Mouse (Mus musculus) gastrocnemius, postnatal 4 days (tissue): ENCODE measurements around the gene Fez2. TPM values are rescaled to one million over a fixed set of nuclear protein-coding genes. Genes with fewer than 3 reads are reported as not detected.
A peak's percentile ranks its signal among the peaks of the same experiment; 100 is the strongest.

Experiments
- DNase-seq, 2 experiments: peaks; one replicate each; pipeline ENCODE4 v3.0.0; 2021 to 2022; ENCODE audit warnings: low spot score in 2 of 2, mixed read lengths in 2 of 2
- long read RNA-seq, 2 experiments: library from polyadenylated mRNA; stranded (forward); transcript quantifications; one replicate each; pipeline ENCODE4 v2.0.0; 2021
- total RNA-seq, 2 experiments: library from RNA; stranded (reverse); gene quantifications; 2 replicates each; pipeline ENCODE4 v1.2.3; 2021

Fez2 gene
- total RNA-seq, result 10 to 100 TPM; 52.9 to 56.6 TPM
- long read RNA-seq, experiment 1, transcript Fez2-202 (9 exons, 2,041 nt), result minor isoform, 69 of 164 reads
- long read RNA-seq, experiment 1, transcript Fez2-201 (8 exons, 1,939 nt), result major isoform, 75 of 164 reads
- long read RNA-seq, experiment 1, partial matches to known transcripts, result 6 of 164 reads
- long read RNA-seq, experiment 1, other reads (novel, unspliced or antisense), result 14 of 164 reads
- long read RNA-seq, experiment 2, transcript Fez2-202 (9 exons, 2,041 nt), result minor isoform, 75 of 201 reads
- long read RNA-seq, experiment 2, transcript Fez2-201 (8 exons, 1,939 nt), result major isoform, 112 of 201 reads
- long read RNA-seq, experiment 2, partial matches to known transcripts, result 2 of 201 reads
- long read RNA-seq, experiment 2, other reads (novel, unspliced or antisense), result 12 of 201 reads

DNA sequence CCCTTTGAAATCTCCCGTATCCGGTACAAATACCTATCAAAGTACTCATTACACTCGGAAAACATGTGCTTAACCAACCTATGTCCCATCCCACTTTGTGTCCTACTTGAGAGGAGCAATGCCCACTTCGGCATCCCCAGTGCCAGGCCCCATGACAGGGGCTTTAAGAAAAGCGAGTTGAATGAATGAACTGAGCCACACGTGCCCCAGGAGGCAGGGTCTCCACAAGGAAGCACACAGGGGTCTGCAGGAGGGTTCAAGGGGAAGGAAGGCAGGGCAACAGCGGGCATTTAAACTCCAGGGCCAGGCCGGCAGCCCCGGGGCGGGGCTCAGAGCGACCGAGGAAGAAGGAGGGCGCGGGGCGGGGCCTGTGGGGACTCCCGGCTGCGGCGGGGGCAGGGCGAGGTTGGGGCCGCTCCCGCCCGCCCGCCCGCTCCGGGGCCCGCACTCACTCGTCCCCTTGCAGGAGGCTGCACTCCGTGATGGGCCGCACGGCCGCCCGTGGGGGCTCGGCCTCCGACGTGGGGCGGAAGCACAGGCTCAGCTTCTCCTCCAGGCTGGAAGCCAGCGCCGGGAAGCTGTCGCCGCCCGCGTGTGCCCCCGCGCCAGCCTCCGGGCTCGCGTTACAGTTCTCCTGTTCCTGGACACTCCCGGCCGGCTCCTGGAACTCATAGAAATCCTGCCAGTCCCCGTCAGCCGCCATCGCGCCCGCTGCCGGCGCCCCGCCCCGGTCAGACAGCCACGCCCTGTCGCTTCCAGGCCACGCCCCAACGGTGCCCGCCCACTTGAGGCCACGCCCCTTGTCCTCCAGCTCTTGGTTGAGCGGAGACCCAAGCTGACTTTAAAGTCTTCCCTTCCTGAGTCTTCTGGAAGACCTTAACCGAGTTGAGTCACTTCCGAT, at the start of gene Fez2:
TSS of gene Fez2 (minus strand) at position 772 of the 901 bp plus-strand sequence.
- DNase-seq, result peak; percentile 90 to 94

GRCm38 (mm10) chr17:78465500-78465899, 47.5 kb upstream of the Fez2 start:
- no peak for DNase-seq

GRCm38 (mm10) chr17:78465071-78465470, 47.1 kb upstream of the Fez2 start:
- no peak for DNase-seq

- no peak for DNase-seq
These were observed 42.2 kb upstream of the Fez2 start for GRCm38 (mm10) chr17:78460140-78460539.

DNA sequence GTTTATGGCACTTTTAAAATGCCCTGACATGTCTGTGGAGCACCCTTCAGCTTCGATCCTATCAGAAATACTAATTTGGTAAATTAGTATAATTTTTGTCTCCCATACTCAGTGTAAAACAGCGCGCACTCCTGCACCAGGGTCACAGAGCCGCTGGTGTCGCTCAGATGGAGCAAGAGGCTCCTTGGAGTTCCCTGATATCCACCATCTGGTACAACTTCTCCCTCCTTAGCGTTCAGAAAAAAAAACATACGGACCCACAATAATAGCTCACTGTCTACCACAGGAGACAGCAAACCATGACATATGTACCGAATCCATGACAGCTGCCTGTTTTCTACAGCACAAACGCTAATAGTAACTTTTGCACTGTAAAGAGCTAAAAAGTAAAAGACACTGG, 37.6 kb upstream of the Fez2 start:
- DNase-seq, result no peak

DNA sequence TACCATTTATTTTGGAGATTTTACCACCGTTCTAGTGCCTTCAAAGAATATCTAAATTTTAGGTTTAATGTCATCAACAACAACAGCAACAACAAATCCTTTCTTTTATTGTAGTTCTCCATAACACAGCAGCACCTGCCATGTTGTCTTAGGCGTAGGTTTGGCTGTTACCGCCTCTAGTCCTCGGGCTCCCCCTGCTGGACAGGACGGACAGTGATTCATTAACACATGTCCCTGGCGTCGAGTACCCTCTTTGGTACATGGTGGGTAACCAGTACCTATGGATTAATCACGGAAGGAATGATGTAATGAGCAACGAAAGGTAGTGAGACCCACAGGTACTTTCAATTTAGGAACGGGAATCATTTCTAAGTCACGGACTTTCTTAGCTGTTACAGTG, 37.2 kb upstream of the Fez2 start:
- peak in 1 of 2 experiments; percentile 58 for DNase-seq

DNA sequence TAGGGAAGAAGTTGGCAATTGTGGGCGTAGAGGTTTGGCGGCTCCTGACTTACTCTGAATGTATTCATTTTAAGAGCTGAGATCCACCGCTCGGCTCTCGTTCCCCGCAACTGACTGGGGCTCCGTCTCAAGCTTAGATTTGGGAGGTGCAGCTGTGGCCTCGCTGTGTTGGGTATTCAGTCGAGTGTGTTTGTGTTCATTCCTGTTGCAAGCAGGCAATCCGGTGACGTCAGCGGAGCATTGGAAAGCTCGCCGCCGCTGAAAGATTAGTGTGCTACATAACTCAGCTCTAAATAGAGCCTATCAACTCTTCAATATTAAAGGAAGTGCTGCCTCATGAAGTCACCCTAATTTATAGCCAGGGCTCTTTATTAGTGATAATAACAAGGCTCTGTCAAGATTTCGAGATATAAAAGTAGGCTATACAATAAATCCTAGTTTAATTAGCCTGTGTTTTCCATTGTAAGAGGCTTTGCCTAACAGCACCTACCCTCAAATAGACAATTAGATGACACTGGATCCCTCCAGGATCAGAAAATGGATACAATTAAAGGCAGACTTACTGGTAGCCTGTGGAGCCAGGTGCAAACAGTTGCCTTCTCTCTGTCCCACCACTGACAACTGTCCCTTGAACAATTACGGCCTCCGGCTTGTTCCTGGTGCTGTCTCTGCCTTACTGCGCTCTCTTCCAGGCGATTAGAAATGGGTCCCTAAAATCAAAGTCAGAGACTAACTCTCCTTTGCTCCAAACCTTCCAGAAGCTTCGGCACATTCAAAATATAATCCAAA, 36.4 kb upstream of the Fez2 start:
- DNase-seq, result no peak

- no peak for DNase-seq
These were observed 35.6 kb upstream of the Fez2 start for GRCm38 (mm10) chr17:78453529-78453928.

GRCm38 (mm10) chr17:78451886-78452285, 33.9 kb upstream of the Fez2 start:
- no peak for DNase-seq

DNA sequence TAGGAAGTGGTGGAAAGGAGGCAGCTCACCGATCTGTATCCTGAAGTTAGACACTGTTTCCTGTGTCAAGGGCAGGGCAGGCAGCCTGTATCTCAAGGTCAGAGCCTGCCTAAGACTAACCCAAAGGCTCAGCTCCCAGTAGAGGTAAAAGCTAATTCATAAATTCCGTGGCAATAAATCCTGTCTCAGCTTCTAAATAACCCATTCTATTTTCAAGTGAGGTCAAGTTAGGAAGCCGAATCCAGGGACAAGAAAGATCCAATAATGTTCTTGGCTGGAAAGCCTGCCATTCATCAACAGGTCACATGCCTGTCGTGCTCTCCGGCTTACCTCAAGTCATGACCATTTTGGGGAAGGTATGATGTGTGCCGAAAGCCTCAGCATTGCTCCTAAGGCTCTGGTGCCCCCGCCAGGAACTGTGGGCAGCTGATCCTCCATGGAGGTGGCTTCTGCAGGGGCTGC, 33.4 kb upstream of the Fez2 start:
- DNase-seq, result no peak

- no peak for DNase-seq
These were observed 31.8 kb upstream of the Fez2 start for GRCm38 (mm10) chr17:78449635-78450197.

DNA sequence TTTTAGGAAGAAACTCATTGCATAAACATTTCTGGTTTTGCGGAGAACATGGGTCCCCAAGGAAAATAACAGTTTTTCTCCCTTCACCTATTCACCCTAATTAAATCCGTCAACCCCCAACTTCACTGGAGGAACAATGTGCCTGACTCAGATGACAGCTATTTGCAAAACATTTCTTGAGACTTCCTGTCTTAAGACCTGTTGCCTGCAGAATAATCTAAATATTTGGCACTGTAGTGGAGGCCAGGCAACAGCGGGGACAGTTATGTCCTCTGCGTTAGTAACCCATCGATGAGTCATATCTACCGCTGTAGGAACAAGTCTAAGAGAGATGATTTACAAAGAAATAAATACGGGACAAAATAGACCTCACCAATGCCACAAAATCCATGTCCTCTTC, 26.9 kb upstream of the Fez2 start:
- DNase-seq, result no peak

DNA sequence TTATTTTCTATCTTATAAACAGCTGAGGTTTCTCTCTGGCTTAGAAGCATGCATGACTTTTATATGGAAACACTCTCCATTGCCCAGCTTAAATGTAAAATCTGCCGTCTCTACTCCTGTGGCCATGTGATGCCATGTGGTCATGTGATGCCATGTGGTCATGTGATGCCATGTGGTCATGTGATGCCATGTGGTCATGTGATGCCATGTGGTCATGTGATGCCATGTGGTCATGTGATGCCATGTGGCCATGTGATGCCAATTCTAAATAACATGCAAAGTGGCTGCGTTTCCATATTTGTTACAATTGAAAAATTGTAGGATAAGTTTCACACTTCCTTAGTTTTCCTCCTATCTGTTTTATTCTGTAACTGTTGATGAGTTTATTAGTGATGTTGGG, 22.8 kb upstream of the Fez2 start:
- no peak for DNase-seq

DNA sequence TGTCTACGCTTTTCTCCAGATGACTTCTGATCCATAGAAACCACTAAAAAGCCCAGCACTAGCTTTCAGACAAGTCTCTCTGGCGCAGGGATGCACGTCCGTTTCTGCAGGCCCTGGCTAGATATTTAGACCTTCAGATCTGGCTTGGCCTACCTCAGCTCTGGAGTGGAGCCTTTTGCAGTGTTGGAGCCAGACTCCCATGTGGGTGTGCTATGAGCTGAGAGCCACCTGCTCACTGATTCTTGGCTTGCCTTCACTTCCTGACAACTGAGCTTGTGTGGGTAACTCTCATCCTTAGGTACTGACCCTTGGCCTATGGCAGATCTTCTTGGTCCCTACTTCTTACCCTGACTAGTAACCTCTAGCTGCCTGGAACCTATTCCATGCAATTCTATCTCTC, 19.2 kb upstream of the Fez2 start:
- DNase-seq, result no peak

GRCm38 (mm10) chr17:78435661-78436060, 17.7 kb upstream of the Fez2 start:
- no peak for DNase-seq

DNA sequence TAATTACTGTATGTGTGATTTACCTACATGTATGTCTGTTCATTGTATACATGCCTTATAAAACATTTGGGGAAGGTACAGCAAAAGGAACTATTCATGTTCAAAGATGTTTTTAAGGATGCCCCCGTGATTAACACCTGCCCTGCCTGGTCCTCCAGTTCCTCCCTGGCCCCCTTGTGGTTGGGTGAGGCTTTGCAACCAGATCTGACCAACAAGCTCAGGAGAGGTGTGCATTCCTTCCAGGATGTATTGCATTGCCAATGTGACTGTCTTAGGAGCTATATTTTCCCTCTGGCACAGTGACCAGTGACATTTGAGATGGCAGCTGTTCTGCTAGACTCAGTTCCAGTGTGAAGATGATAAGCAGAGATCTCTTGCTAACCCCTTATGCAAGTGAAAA, 16.8 kb upstream of the Fez2 start:
- peak in 1 of 2 experiments; percentile 43 for DNase-seq

- DNase-seq, result no peak
These were observed 12.4 kb upstream of the Fez2 start for GRCm38 (mm10) chr17:78430374-78430773.

- no peak for DNase-seq
These were observed 11.1 kb upstream of the Fez2 start for GRCm38 (mm10) chr17:78429051-78429450.

DNA sequence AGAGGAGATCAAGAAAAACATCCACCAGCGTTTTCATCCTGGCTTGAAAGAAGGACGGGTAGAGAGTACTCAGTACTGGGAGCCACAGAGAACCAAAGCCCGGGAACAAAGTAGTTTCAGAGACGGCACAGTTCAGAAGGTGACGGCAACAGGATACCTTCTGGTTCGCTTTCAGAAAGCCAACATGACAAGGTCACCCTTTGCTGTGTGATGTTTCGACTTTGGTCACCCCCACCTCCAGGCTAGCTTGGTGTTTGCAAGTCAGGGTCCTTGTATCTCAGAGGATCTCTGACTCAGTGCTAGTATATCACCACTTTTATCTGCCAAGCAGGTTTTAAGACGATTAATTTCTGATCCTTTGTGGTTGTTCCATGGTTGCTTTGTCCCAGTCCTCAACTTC, 7.1 kb upstream of the Fez2 start:
- DNase-seq, result no peak

DNA sequence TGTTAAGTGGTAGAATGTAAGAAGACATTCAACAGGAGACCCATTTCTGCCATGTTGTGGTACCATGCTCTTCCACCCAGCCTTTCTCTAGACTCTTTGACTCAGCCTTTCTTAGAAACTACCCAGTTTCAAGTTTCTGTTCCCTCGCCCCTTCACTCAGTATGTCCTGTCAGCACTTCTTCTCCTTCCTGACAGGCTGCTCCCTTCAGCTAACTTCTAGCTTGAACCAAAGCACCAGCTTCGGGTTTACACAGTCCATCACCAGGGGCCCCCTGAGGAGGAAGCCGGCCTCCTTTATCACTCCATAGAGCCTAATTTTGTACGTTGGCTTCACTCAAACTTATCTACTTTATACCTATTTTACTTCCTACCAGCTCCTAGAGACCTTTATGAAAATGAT, 1.3 kb upstream of the Fez2 start:
- no peak for DNase-seq

GRCm38 (mm10) chr17:78415255-78415654, 2.7 kb downstream of the Fez2 start:
- no peak for DNase-seq
